Mouse (Mus musculus) embryonic facial prominence, embryonic 13.5 days (tissue): Measurements from ENCODE around the gene Ttll8. TPM values are rescaled to one million over a fixed set of nuclear protein-coding genes. Genes with fewer than 3 reads are reported as not detected.

Source experiments
- ATAC-seq: fragments of 200-750 bp; cut with Nextera tagmentation; 2 replicates; pipeline ENCODE4 v1.8.0; 2017; ENCODE audit warnings: low read depth; ENCODE audit not compliant: insufficient number of reproducible peaks, insufficient read depth, low FRiP score, low TSS enrichment
- H3K27ac ChIP-seq: fragments of 300-500 bp; sonication (generic); 2 replicates; pipeline ENCODE4 v1.5.1; 2015; ENCODE audit warnings: moderate library complexity, mild to moderate bottlenecking, inconsistent platforms
- H3K27me3 ChIP-seq: fragments of 300-500 bp; sonication (generic); 2 replicates; pipeline ENCODE4 v1.6.1; 2015; ENCODE audit warnings: mild to moderate bottlenecking, inconsistent platforms
- H3K36me3 ChIP-seq: fragments of 300-500 bp; sonication (generic); 2 replicates; pipeline ENCODE4 v1.6.1; 2015; ENCODE audit warnings: mild to moderate bottlenecking, inconsistent platforms
- H3K4me1 ChIP-seq: fragments of 300-500 bp; sonication (generic); 2 replicates; pipeline ENCODE4 v1.6.1; 2015; ENCODE audit warnings: inconsistent platforms
- H3K4me2 ChIP-seq: fragments of 300-500 bp; sonication (generic); 2 replicates; pipeline ENCODE4 v1.6.1; 2015; ENCODE audit warnings: moderate library complexity, mild to moderate bottlenecking, inconsistent platforms
- H3K4me3 ChIP-seq: fragments of 300-500 bp; sonication (generic); 2 replicates; pipeline ENCODE4 v1.5.1; 2015; ENCODE audit warnings: mild to moderate bottlenecking, inconsistent platforms
- H3K9ac ChIP-seq: fragments of 300-500 bp; sonication (generic); 2 replicates; pipeline ENCODE4 v1.6.1; 2015; ENCODE audit warnings: mild to moderate bottlenecking, inconsistent platforms
- H3K9me3 ChIP-seq: fragments of 300-500 bp; sonication (generic); 2 replicates; pipeline ENCODE4 v1.6.1; 2016; ENCODE audit warnings: inconsistent platforms
- WGBS: fragments of 180-500 bp; shearing (Covaris S2); methylation state at CpG from one replicate; pipeline ENCODE4 v1.1.7; 2015; ENCODE audit warnings: mixed read lengths; 5-methylcytosine and 5-hydroxymethylcytosine counted together
- polyA plus RNA-seq: library from polyadenylated mRNA; unstranded; fragments of >200 nt; fragmentation: Nextera tagmentation; extraction: Ambion mirVana; gene quantifications from 2 replicates; pipeline ENCODE4 v1.2.1, GENCODE M21; 2015

The Ttll8 gene
- polyA plus RNA-seq, 1 experiment from 2014 or later, result not detected

- H3K36me3 ChIP-seq, result no peaks in the 10 kb centered on the region
Observed at GRCm38 (mm10) chr15:88920065-88920464, 34.2 kb downstream of the Ttll8 start.

GRCm38 (mm10) chr15:88919328-88919727, 34.9 kb downstream of the Ttll8 start:
- no peak overlapping the region for H3K9ac ChIP-seq
- no peak overlapping the region for H3K4me2 ChIP-seq
- H3K36me3 ChIP-seq, result no peaks in the 10 kb centered on the region
- H3K9me3 ChIP-seq, result no peaks in the 10 kb centered on the region
- no peaks in the 10 kb centered on the region for H3K4me1 ChIP-seq
- no peak for ATAC-seq
- H3K27ac ChIP-seq, result no peak overlapping the region
- H3K27me3 ChIP-seq, result no peaks in the 10 kb centered on the region; the same call in 1 of the 2 replicates
- no peak overlapping the region for H3K4me3 ChIP-seq
- WGBS, result 76% methylated on average over 12 of the region's 12 CpGs

More at GRCm38 (mm10) chr15:88920065-88920464, 34.2 kb downstream of the Ttll8 start:
- ATAC-seq, result no peak
- Histone ChIP-seq H3K27me3 (no peaks in the 10 kb centered on the region; the same call in 1 of the 2 replicates), H3K4me3 (no peak overlapping the region), H3K27ac (no peak overlapping the region), H3K4me2 (no peak overlapping the region), H3K9ac (no peak overlapping the region), H3K9me3 (no peaks in the 10 kb centered on the region), H3K4me1 (no peaks in the 10 kb centered on the region)
- WGBS, result 91% methylated on average over 1 of the region's 1 CpGs

GRCm38 (mm10) chr15:88917126-88917525, 37.1 kb downstream of the Ttll8 start:
- H3K27me3 ChIP-seq, result no peaks in the 10 kb centered on the region; the same call in 1 of the 2 replicates
- H3K4me3 ChIP-seq, result no peak overlapping the region
- no peaks in the 10 kb centered on the region for H3K36me3 ChIP-seq
- H3K9ac ChIP-seq, result no peak overlapping the region
- no peak for ATAC-seq
- no peaks in the 10 kb centered on the region for H3K9me3 ChIP-seq
- no peaks in the 10 kb centered on the region for H3K4me1 ChIP-seq
- 92% methylated on average over 8 of the region's 8 CpGs for WGBS
- no peak overlapping the region for H3K27ac ChIP-seq
- no peak overlapping the region for H3K4me2 ChIP-seq

GRCm38 (mm10) chr15:88916366-88916765, 37.9 kb downstream of the Ttll8 start:
- 40% methylated on average over 3 of the region's 3 CpGs for WGBS
- H3K4me1 ChIP-seq, result no peaks in the 10 kb centered on the region

GRCm38 (mm10) chr15:88915046-88915445, 39.2 kb downstream of the Ttll8 start:
- ATAC-seq, result no peak
- Histone ChIP-seq H3K27me3 (no peaks in the 10 kb centered on the region; the same call in 1 of the 2 replicates), H3K4me3 (no peak overlapping the region), H3K4me2 (no peak overlapping the region), H3K4me1 (no peaks in the 10 kb centered on the region), H3K36me3 (no peaks in the 10 kb centered on the region), H3K9ac (no peak overlapping the region), H3K9me3 (no peaks in the 10 kb centered on the region), H3K27ac (no peak overlapping the region)
- 97% methylated on average over 7 of the region's 7 CpGs for whole genome bisulfite sequencing

More at GRCm38 (mm10) chr15:88916366-88916765, 37.9 kb downstream of the Ttll8 start:
- H3K4me3 ChIP-seq, result no peak overlapping the region
- H3K9ac ChIP-seq, result no peak overlapping the region
- no peak for ATAC-seq
- H3K9me3 ChIP-seq, result no peaks in the 10 kb centered on the region
- no peaks in the 10 kb centered on the region; the same call in 1 of the 2 replicates for H3K27me3 ChIP-seq
- no peak overlapping the region for H3K27ac ChIP-seq
- no peak overlapping the region for H3K4me2 ChIP-seq
- no peaks in the 10 kb centered on the region for H3K36me3 ChIP-seq

- H3K36me3 ChIP-seq, result no peaks in the 10 kb centered on the region
- no peaks in the 10 kb centered on the region for H3K27me3 ChIP-seq
- H3K4me3 ChIP-seq, result no peak overlapping the region
- WGBS, result 71% methylated on average over 4 of the region's 4 CpGs
- H3K9me3 ChIP-seq, result no peaks in the 10 kb centered on the region
- H3K9ac ChIP-seq, result no peak overlapping the region
- no peak overlapping the region for H3K27ac ChIP-seq
- no peak for ATAC-seq
- H3K4me1 ChIP-seq, result no peaks in the 10 kb centered on the region
- no peak overlapping the region for H3K4me2 ChIP-seq
Observed at GRCm38 (mm10) chr15:88906347-88906746, 47.9 kb downstream of the Ttll8 start.

- Histone ChIP-seq H3K36me3 (no peaks in the 10 kb centered on the region), H3K27me3 (no peaks in the 10 kb centered on the region), H3K4me1 (no peaks in the 10 kb centered on the region), H3K4me3 (no peak overlapping the region), H3K27ac (no peak overlapping the region), H3K4me2 (no peak overlapping the region), H3K9ac (peak overlapping the region; percentile 21; the same call in 1 of the 2 replicates), H3K9me3 (no peaks in the 10 kb centered on the region)
- WGBS, result 77% methylated on average over 14 of the region's 14 CpGs
- ATAC-seq, result no peak
Observed at GRCm38 (mm10) chr15:88904056-88904811, 50.0 kb downstream of the Ttll8 start.

- Histone ChIP-seq H3K27ac (no peak overlapping the region), H3K4me1 (no peaks in the 10 kb centered on the region), H3K27me3 (no peaks in the 10 kb centered on the region), H3K4me2 (no peak overlapping the region), H3K9me3 (no peaks in the 10 kb centered on the region), H3K9ac (no peak overlapping the region), H3K4me3 (no peak overlapping the region), H3K36me3 (no peaks in the 10 kb centered on the region)
- WGBS, result 71% methylated on average over 1 of the region's 1 CpGs
- ATAC-seq, result no peak
Observed at GRCm38 (mm10) chr15:88903086-88903485, 51.1 kb downstream of the Ttll8 start.

GRCm38 (mm10) chr15:88902200-88902875, 51.9 kb downstream of the Ttll8 start:
- WGBS, result 85% methylated on average over 15 of the region's 15 CpGs
- Histone ChIP-seq H3K4me2 (no peak overlapping the region), H3K4me3 (no peak overlapping the region), H3K36me3 (no peaks in the 10 kb centered on the region), H3K27ac (no peak overlapping the region), H3K9me3 (no peaks in the 10 kb centered on the region), H3K4me1 (no peaks in the 10 kb centered on the region), H3K27me3 (no peaks in the 10 kb centered on the region), H3K9ac (0 out of 2 replicates have a peak overlapping the region, but pooled peaks have one; percentile 32)
- no peak for ATAC-seq

- Histone ChIP-seq H3K27me3 (0 out of 2 replicates have a peak, but pooled peaks cover 10% of the 10 kb centered on the region), H3K9me3 (no peaks in the 10 kb centered on the region), H3K4me1 (no peaks in the 10 kb centered on the region), H3K27ac (no peak overlapping the region), H3K4me3 (no peak overlapping the region), H3K36me3 (no peaks in the 10 kb centered on the region), H3K4me2 (no peak overlapping the region), H3K9ac (no peak overlapping the region)
- 89% methylated on average over 10 of the region's 10 CpGs for WGBS
- no peak for ATAC-seq
Observed at GRCm38 (mm10) chr15:88896341-88896980, 57.8 kb downstream of the Ttll8 start.

GRCm38 (mm10) chr15:88895891-88896290, 58.3 kb downstream of the Ttll8 start:
- no peaks in the 10 kb centered on the region for H3K9me3 ChIP-seq
- H3K4me1 ChIP-seq, result peaks cover 5% of the 10 kb centered on the region
- H3K9ac ChIP-seq, result no peak overlapping the region
- WGBS, result 79% methylated on average over 6 of the region's 6 CpGs
- 0 out of 2 replicates have a peak, but pooled peaks cover 11% of the 10 kb centered on the region for H3K27me3 ChIP-seq
- no peaks in the 10 kb centered on the region for H3K36me3 ChIP-seq
- no peak overlapping the region for H3K4me2 ChIP-seq
- H3K27ac ChIP-seq, result no peak overlapping the region
- ATAC-seq, result no peak
- H3K4me3 ChIP-seq, result no peak overlapping the region
